Mouse (Mus musculus) Patski (cell line): ENCODE measurements around the gene Scn3b. TPM values are rescaled to one million over a fixed set of nuclear protein-coding genes. Genes with fewer than 3 reads are reported as not detected.
A peak's percentile ranks its signal among the peaks of the same experiment; 100 is the strongest.

ENCODE experiments used
- ATAC-seq: fragments of 100-300 bp; one replicate; pipeline ENCODE4 v1.8.0; 2021
- CTCF ChIA-PET: fragments of 350-600 bp; sonication (Branson Sonifier 250); formaldehyde crosslinking; loops from one replicate; lab custom pipeline; 2022; ENCODE audit warnings: inconsistent platforms; lab: Charles Lee
- POLR2A ChIA-PET: fragments of 350-600 bp; sonication (Branson Sonifier 250); formaldehyde crosslinking; loops from one replicate; lab custom pipeline; 2022; ENCODE audit warnings: antibody characterized with exemption, inconsistent platforms; lab: Charles Lee
- DNase-seq: peaks from one replicate; pipeline ENCODE4 v3.0.0-alpha.2; 2011; ENCODE audit warnings: low read depth, low spot score
- H3K27me3 ChIP-seq: fragments of 371-371 bp; one replicate; pipeline ENCODE4 v1.5.1; 2021
- CTCF ChIP-seq: fragments of 100-300 bp; IDR thresholded peaks from one replicate; pipeline ENCODE4 v1.5.1; 2021
- in situ Hi-C: fragments of 300-500 bp; cut with MboI; formaldehyde crosslinking; loops from 3 replicates; pipeline ENCODE4 v1.11.1; 2018; ENCODE audit warnings: low pct_unique_long_range_greater_than_20kb, mixed read lengths
- polyA plus RNA-seq: library from polyadenylated mRNA; unstranded; gene quantifications from one replicate; pipeline ENCODE4 v1.2.3, GENCODE M21; 2021

Gene Scn3b
- polyA plus RNA-seq, 1 experiment from 2014 or later, result 0.01 TPM

DNA sequence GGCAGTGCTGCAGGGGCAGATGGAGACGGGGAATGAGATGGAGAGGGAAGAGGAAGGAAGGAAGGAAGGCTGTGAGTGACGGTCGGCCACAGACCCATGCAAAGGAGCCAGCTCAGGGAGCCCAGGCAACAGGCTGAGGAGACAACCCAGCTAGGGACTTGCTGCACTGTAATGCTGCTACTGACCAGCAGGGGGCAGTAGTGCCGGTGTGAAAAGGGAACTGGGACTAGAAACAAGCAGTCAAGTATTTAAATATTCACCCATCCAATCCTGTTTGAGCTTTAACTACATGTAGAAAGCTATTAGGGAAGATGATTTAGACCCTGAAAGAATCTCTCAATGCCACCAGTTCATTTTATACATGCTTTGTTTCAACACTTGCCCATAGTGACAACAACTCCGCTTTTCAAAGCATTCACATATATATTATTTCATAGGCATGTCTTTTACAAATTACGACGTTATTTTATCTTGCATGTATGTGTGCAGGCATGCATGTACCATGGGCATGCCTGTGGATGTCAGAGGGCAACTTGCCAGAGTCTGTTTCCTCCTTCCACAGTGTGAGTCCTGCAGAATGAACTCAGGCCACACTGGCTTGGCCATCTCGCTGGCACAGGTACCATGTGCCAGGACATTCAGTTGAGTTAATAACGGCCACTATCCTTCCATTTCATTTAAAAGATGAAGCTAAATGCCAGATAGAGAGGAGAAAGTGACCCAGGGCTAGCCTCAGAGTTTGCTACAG, 64.8 kb downstream of the Scn3b start:
- ATAC-seq (no peak), DNase-seq (no peak)
- H3K27me3 ChIP-seq, result no peaks in the 10 kb centered on the region
- POLR2A ChIA-PET, result interaction anchor here (0.7 kb wide), 1 partner anchor 92 kb away, joined by 8 read pairs; no protein-coding TSS in a partner anchor
- TF ChIP-seq CTCF, result peak; percentile 88
- CTCF ChIA-PET, result interaction anchor here (0.6 to 2.3 kb wide), 15 partner anchors 8 to 136 kb away, joined by 3 to 13 read pairs (median 3); no protein-coding TSS in a partner anchor
- in situ Hi-C loops, result loop anchor here (5.0 to 25.0 kb wide), 2 partner anchors 112 to 822 kb away; partner anchors contain the start of gene Olfr957

- ChIA-PET POLR2A (interaction anchor here (0.7 kb wide), 1 partner anchor 92 kb away, joined by 8 read pairs; no protein-coding TSS in a partner anchor), CTCF (interaction anchor here (0.9 to 2.3 kb wide), 8 partner anchors 13 to 135 kb away, joined by 3 to 13 read pairs (median 4); no protein-coding TSS in a partner anchor)
- no peak for TF ChIP-seq CTCF
- no peak for ATAC-seq
- DNase-seq, result no peak
- in situ Hi-C loops, result loop anchor here (5.0 to 25.0 kb wide), 3 partner anchors 112 to 822 kb away; partner anchors contain the start of gene Olfr957
- no peaks in the 10 kb centered on the region for H3K27me3 ChIP-seq
Observed at GRCm38 (mm10) chr9:40334617-40335016, 65.6 kb downstream of the Scn3b start.

GRCm38 (mm10) chr9:40336701-40337100, 67.7 kb downstream of the Scn3b start:
- no peak for TF ChIP-seq CTCF
- CTCF ChIA-PET, result interaction anchor here (2.2 kb wide), 1 partner anchor 109 kb away, joined by 10 read pairs; no protein-coding TSS in a partner anchor
- no peaks in the 10 kb centered on the region for H3K27me3 ChIP-seq
- POLR2A ChIA-PET, result no interaction called here
- ATAC-seq (peak; percentile 41), DNase-seq (no peak)
- in situ Hi-C loops, result loop anchor here (5.0 to 25.0 kb wide), 2 partner anchors 141 to 824 kb away; partner anchors contain the start of gene Olfr957

DNA sequence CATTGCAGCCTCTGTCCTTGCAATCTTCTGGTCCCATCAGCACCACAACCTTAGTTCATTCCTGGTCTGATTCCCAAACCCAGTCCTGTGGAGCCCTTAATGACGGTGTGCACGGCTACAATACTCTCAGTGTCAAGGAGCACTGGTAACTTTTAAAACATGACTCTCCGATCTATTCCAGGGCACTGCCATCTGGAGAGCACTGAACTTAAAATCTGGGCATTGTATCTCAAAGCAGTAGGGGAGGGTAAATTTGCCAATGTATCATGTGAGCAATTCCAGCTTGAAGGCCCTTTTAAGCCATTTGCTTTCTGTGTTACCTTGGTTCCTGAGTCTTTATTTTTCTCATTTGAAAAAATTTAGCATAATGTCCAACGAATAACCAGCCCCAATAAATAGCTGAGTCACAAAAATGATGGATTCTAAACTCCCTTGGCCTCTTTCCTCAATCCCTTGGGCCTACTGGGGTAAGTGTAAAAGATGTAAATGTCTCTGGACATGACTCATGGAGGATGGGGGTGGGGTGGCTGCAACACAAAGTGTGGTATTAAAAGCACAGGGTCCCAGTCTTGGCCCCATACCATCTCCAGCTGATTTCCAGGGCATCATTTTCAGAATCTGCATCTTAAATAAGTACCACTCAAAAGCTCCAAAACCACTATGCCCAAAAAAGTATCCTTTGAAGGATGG, 68.3 kb downstream of the Scn3b start:
- ChIA-PET CTCF (interaction anchor here (2.2 kb wide), 1 partner anchor 109 kb away, joined by 10 read pairs; no protein-coding TSS in a partner anchor), POLR2A (no interaction called here)
- no peak for TF ChIP-seq CTCF
- ATAC-seq (peak; percentile 24), DNase-seq (no peak)
- in situ Hi-C loops, result loop anchor here (5.0 to 25.0 kb wide), 2 partner anchors 140 to 825 kb away; partner anchors contain the start of gene Olfr957
- no peaks in the 10 kb centered on the region for H3K27me3 ChIP-seq

GRCm38 (mm10) chr9:40339578-40339977, 70.6 kb downstream of the Scn3b start:
- no peak for DNase-seq
- no peak for TF ChIP-seq CTCF
- ChIA-PET POLR2A (no interaction called here), CTCF (interaction anchor here (1.4 to 3.1 kb wide), 3 partner anchors 9 to 11 kb away, joined by 3 to 7 read pairs (median 6); no protein-coding TSS in a partner anchor)
- H3K27me3 ChIP-seq, result no peaks in the 10 kb centered on the region
- in situ Hi-C loops, result loop anchor here (5.0 to 25.0 kb wide), 2 partner anchors 138 to 827 kb away; partner anchors contain the start of gene Olfr957
- ATAC-seq, result no peak

Other genes with a start within 250 kb of the Scn3b start
- not detected for gene Olfr981, start 247.8 kb upstream of the Scn3b start, polyA plus RNA-seq
- not detected for gene Olfr982, start 195.4 kb upstream of the Scn3b start, polyA plus RNA-seq
- not detected for gene Olfr983, start 175.6 kb upstream of the Scn3b start, polyA plus RNA-seq
- gene Olfr984, start 155.0 kb upstream of the Scn3b start, polyA plus RNA-seq, result not detected
- not detected for gene Olfr985, start 139.0 kb upstream of the Scn3b start, polyA plus RNA-seq
- gene Tmem225, start 121.1 kb upstream of the Scn3b start, polyA plus RNA-seq, result not detected
- gene Olfr986, start 88.3 kb upstream of the Scn3b start, polyA plus RNA-seq, result not detected
- gene Zfp202, start 76.9 kb upstream of the Scn3b start, polyA plus RNA-seq, result 4.9 TPM